Mouse (Mus musculus) limb, embryonic 15.5 days (tissue): ENCODE results near the gene 2310034C09Rik. TPM values are rescaled to one million over a fixed set of nuclear protein-coding genes. Genes with fewer than 3 reads are reported as not detected.
"Not testable (repeated sequence)": the region's sequence is repeated elsewhere in the genome, so short reads cannot be mapped to it uniquely, and the experiment has no call there.

ENCODE experiments used
- ATAC-seq: fragments of 200-750 bp; cut with Nextera tagmentation; 2 replicates; pipeline ENCODE4 v1.8.0; 2017; ENCODE audit warnings: low read depth, moderate TSS enrichment; ENCODE audit not compliant: insufficient number of reproducible peaks, low FRiP score, low TSS enrichment
- H3K27ac ChIP-seq: fragments of 300-500 bp; sonication (generic); 2 replicates; pipeline ENCODE4 v1.5.1; 2015; ENCODE audit warnings: moderate library complexity, mild to moderate bottlenecking, inconsistent platforms
- H3K27me3 ChIP-seq: fragments of 300-500 bp; sonication (generic); 2 replicates; pipeline ENCODE4 v1.6.1; 2015; ENCODE audit warnings: inconsistent platforms
- H3K36me3 ChIP-seq: fragments of 300-500 bp; sonication (generic); 2 replicates; pipeline ENCODE4 v1.6.1; 2015; ENCODE audit warnings: inconsistent platforms
- H3K4me1 ChIP-seq: fragments of 300-500 bp; sonication (generic); 2 replicates; pipeline ENCODE4 v1.6.1; 2015; ENCODE audit warnings: inconsistent platforms
- H3K4me2 ChIP-seq: fragments of 300-500 bp; sonication (generic); 2 replicates; pipeline ENCODE4 v1.6.1; 2015; ENCODE audit warnings: mild to moderate bottlenecking, inconsistent platforms
- H3K4me3 ChIP-seq: fragments of 300-500 bp; sonication (generic); 2 replicates; pipeline ENCODE4 v1.5.1; 2015; ENCODE audit warnings: mild to moderate bottlenecking, inconsistent platforms
- H3K9ac ChIP-seq: fragments of 300-500 bp; sonication (generic); 2 replicates; pipeline ENCODE4 v1.6.1; 2015; ENCODE audit warnings: inconsistent platforms
- H3K9me3 ChIP-seq: fragments of 300-500 bp; sonication (generic); 2 replicates; pipeline ENCODE4 v1.6.1; 2016; ENCODE audit warnings: inconsistent platforms
- WGBS: fragments of 180-500 bp; shearing (Covaris S2); methylation state at CpG from one replicate; pipeline ENCODE4 v1.1.7; 2015; 5-methylcytosine and 5-hydroxymethylcytosine counted together
- polyA plus RNA-seq: library from polyadenylated mRNA; unstranded; fragments of >200 nt; fragmentation: Nextera tagmentation; extraction: Ambion mirVana; gene quantifications from 2 replicates; pipeline ENCODE4 v1.2.1, GENCODE M21; 2015

2310034C09Rik gene
- polyA plus RNA-seq, result 91.4 and 110 TPM in 2 replicates

DNA sequence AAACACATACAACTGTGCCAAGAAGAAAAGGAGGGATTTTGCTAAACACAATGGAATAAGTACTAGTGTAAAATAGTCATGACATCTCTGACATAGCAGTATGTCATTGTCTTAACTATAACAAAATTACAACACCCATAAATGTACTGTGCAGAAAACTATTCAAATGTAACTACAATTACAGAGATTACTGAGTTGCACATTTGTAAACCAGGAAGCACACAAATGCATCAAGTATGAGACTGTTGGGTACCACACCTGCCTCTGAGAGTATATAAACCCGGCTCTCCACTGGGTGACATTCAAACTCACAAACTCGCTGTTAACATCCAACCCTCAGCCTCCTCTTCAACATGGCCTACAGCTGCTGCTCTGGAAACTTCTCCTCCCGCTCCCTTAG lies at the start of gene 2310034C09Rik:
2310034C09Rik (plus strand) TSS at position 301 of the 400 bp plus-strand sequence.
- whole genome bisulfite sequencing, result 86% methylated on average over 3 of the region's 3 CpGs

DNA sequence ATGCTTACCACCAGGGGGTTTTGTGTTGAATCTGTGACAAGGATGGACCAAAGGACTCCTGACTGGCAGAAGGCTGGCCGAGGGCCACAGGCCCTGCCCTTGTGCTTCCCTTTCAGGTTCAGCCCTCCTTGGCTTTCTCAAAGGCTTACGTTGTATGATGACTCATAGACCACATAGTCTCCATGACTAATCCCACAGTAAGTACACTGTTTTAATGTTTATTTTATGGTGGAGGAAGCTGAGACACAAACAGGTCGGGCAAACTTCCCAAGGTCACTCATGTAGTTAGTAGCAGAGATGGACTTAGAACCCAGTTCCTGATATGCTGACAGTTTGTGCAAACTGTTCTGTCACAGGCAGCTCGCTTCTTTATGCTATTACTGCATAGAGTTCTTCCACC lies 47.9 kb upstream of the 2310034C09Rik start:
- WGBS, result 74% methylated on average over 4 of the region's 4 CpGs
- Histone ChIP-seq H3K27me3 (no peaks in the 10 kb centered on the region), H3K27ac (no peak overlapping the region), H3K4me1 (no peaks in the 10 kb centered on the region), H3K9ac (no peak overlapping the region), H3K9me3 (no peaks in the 10 kb centered on the region), H3K36me3 (no peaks in the 10 kb centered on the region), H3K4me3 (no peak overlapping the region), H3K4me2 (no peak overlapping the region)
- no peak for ATAC-seq

More for the DNA sequence above, at the start of gene 2310034C09Rik:
- ATAC-seq, H3K36me3 ChIP-seq, H3K4me3 ChIP-seq, H3K27me3 ChIP-seq, H3K4me2 ChIP-seq, H3K9ac ChIP-seq, H3K9me3 ChIP-seq, H3K27ac ChIP-seq, H3K4me1 ChIP-seq: not testable (repeated sequence)

DNA sequence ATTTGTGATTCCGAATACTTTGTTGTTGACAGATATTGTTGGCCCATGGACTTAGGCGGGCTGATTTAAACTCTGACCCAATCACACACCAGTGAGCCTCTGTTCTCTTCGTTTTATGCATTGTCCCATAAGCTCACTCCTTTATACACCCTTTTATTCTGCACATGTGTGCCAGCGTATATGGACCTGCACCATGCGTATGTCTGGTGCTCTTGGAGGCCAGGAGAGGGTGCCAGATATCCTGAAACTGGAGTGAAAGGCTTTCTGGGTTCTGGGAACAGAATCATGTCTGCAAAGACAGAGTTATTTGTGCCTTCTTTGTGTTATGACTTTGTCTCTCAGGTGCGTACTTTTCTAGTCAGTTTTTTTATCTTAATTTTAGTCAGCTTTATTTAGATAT lies 47.4 kb upstream of the 2310034C09Rik start:
- Histone ChIP-seq H3K27ac (no peak overlapping the region), H3K4me2 (no peak overlapping the region), H3K27me3 (no peaks in the 10 kb centered on the region), H3K36me3 (no peaks in the 10 kb centered on the region), H3K4me3 (no peak overlapping the region), H3K9ac (no peak overlapping the region), H3K4me1 (no peaks in the 10 kb centered on the region), H3K9me3 (no peaks in the 10 kb centered on the region)
- WGBS, result 86% methylated on average over 6 of the region's 6 CpGs
- no peak for ATAC-seq

DNA sequence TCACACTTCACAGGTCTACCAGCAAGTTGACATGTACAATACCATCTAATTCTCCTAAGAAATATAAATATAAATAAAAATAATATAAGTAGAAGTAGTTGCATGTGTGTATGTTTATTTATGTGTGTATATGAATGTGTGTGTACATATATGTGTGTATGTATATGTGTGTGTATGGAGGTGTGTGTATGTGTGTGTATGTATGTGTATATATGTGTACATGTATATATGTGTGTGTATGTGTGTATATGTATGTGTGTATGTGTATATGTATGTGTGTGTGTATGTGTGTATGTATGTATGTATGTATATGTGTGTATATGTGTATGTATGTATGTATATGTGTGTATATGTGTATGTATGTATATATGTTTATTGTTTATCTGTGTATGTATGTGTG lies 42.1 kb upstream of the 2310034C09Rik start:
- Histone ChIP-seq H3K4me1 (no peaks in the 10 kb centered on the region), H3K27ac (no peak overlapping the region), H3K27me3 (no peaks in the 10 kb centered on the region), H3K4me2 (no peak overlapping the region), H3K9ac (no peak overlapping the region), H3K4me3 (no peak overlapping the region), H3K36me3 (no peaks in the 10 kb centered on the region), H3K9me3 (no peaks in the 10 kb centered on the region)
- ATAC-seq, result no peak

DNA sequence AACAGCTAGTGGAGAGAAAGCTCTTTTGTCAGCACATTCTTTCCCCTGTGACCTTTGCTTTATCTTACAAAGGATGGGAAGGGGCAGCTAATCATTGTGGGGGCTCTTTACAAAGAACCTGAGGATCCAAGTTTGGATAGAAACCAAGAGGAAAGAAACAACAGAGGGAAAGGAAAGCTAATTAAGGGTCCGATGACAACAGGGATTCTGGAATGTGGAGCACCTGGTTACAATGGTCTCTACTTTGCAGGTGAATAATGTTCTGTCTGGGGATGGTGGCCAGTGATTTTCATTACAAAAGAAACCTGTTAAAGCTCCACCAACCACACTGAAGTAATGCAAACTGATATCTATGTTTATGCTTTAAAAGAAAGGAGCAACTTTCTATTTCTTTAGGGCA lies 38.6 kb upstream of the 2310034C09Rik start:
- H3K27me3 ChIP-seq, result no peaks in the 10 kb centered on the region
- no peaks in the 10 kb centered on the region for H3K4me1 ChIP-seq
- no peaks in the 10 kb centered on the region for H3K9me3 ChIP-seq
- 31% methylated on average over 1 of the region's 1 CpGs for WGBS
- H3K9ac ChIP-seq, result no peak overlapping the region
- no peaks in the 10 kb centered on the region for H3K36me3 ChIP-seq
- no peak overlapping the region for H3K27ac ChIP-seq
- ATAC-seq, result no peak
- no peak overlapping the region for H3K4me2 ChIP-seq
- H3K4me3 ChIP-seq, result no peak overlapping the region

DNA sequence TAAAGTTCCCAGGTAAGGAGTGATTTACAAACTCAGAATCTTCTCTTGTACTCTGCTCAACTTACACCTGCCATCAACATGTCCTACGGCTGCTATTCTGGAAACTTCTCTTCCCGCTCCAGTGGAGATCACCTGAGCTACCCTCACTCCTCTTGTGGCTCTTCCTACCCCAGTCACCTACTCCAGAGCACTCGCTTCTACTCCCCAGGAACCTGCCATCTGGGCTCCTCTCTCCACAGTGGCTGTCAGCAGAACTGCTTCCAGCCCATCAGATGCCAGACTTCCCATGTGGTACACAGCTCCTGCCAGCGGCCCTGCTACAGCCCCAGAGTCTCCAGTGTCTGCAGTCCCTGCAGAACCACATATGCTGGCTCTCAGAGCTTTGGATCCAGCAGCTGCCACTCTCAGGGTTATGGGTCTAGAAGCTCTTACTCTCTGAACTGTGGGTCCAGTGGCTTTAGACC lies 29.8 kb upstream of the 2310034C09Rik start, which contains the start of gene Krtap13-1:
Krtap13-1 (plus strand) TSS at position 51 of the 464 bp plus-strand sequence.
- Histone ChIP-seq H3K9ac (no peak within 1 kb of the TSS), H3K4me3 (no peak within 1 kb of the TSS), H3K27ac (no peak within 1 kb of the TSS), H3K4me2 (no peak within 1 kb of the TSS), H3K4me1 (no peaks in the 10 kb centered on the region), H3K27me3 (no peaks in the 10 kb centered on the region), H3K36me3 (no peaks in the 10 kb centered on the region), H3K9me3 (no peaks in the 10 kb centered on the region)
- ATAC-seq, result no peak
- WGBS, result 72% methylated on average over 4 of the region's 4 CpGs

DNA sequence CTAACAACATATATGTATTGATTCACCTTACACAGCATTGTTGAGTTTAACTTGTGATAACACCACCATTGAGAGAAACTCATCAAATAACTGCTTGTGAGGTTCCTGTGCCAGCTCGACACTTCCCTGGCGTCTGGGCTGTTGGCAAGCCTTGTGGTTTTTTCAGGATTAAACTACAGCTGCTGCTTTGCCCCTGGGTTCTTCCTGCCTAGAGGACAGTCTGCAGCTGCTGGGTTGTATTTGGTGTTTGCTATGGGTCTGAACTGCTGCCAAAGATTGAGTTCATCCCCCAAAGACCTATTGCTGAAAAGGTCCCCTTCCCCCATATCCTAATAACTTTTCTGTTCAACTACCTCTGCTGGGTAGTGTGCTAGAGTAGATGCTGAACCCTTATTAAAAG lies 23.3 kb upstream of the 2310034C09Rik start:
- Histone ChIP-seq H3K9ac (no peak overlapping the region), H3K9me3 (no peaks in the 10 kb centered on the region), H3K4me2 (no peak overlapping the region), H3K27ac (no peak overlapping the region), H3K36me3 (no peaks in the 10 kb centered on the region), H3K4me3 (no peak overlapping the region), H3K4me1 (no peaks in the 10 kb centered on the region), H3K27me3 (no peaks in the 10 kb centered on the region)
- 30% methylated on average over 2 of the region's 2 CpGs for WGBS
- ATAC-seq, result peak; percentile 69; the same call in 1 of the 2 replicates

DNA sequence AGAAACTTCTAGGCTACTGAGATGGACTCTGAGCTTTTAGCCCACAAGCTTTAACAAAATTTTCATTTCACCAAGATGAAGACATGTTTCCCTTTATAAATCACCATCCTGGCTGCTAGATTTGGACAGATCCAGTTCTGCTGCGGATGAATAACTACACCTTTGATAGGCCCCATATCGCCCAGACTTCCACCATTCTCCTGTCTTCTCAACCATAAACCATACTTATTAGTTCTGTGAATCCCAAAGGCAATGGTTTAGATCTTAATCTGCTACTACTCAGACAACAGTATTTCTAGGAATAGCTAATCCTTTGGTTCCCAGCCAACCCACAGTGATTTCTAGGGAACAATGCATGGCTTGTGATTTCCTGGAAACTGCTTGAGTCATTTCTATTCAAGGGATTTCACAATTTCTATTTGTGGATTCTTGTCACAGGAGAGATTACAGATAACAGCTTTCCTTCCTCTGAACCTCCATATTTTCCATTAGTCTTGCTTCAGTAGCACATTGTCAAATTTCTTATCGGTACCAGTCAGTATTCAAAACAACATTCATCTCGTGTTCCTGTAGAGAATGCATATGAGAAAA lies 13.8 kb upstream of the 2310034C09Rik start:
- no peaks in the 10 kb centered on the region for H3K4me1 ChIP-seq
- WGBS, result 78% methylated on average over 4 of the region's 4 CpGs
- no peak overlapping the region for H3K9ac ChIP-seq
- H3K4me3 ChIP-seq, result no peak overlapping the region
- H3K27ac ChIP-seq, result no peak overlapping the region
- no peak overlapping the region for H3K4me2 ChIP-seq
- no peaks in the 10 kb centered on the region for H3K27me3 ChIP-seq
- H3K36me3 ChIP-seq, result no peaks in the 10 kb centered on the region
- ATAC-seq, result no peak
- no peaks in the 10 kb centered on the region for H3K9me3 ChIP-seq

DNA sequence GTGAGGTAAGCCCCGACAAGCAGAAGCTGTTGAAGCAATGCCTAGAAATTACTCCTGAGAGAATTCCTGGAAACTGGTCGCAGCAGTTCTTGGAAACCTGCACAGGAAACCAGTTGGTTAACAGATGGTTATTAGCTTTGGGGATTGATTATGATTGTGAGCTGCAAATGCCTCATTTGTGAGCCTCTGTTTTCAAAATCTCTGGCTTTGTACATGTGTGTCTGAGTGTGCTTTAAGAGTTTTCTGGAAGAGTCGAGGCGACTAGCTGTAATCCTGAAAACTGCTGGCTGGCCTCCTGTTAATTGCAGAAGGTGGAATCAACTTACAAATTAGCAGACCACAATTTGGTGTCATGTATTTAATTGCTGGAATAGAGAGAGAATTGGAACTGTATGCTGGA lies 10.7 kb upstream of the 2310034C09Rik start:
- Histone ChIP-seq H3K9me3 (no peaks in the 10 kb centered on the region), H3K36me3 (no peaks in the 10 kb centered on the region), H3K27ac (no peak overlapping the region), H3K4me1 (no peaks in the 10 kb centered on the region), H3K4me3 (no peak overlapping the region), H3K27me3 (no peaks in the 10 kb centered on the region), H3K4me2 (no peak overlapping the region), H3K9ac (no peak overlapping the region)
- 22% methylated on average over 4 of the region's 4 CpGs for WGBS
- ATAC-seq, result no peak

DNA sequence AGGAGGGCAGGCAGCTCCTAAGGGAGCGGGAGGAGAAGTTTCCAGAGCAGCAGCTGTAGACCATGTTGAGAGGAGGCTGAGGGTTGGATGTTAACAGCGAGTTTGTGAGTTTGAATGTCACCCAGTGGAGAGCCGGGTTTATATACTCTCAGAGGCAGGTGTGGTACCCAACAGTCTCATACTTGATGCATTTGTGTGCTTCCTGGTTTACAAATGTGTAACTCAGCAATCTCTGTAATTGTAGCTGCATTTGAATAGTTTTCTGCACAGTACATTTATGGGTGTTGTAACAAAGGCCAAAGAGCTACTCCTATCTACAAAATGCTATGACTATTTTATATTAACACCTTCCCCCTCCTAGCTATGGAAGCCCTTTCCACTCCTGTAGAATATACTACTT lies 7.1 kb upstream of the 2310034C09Rik start, which contains the start of gene Krtap13:
Krtap13 (minus strand) TSS at position 101 of the 400 bp plus-strand sequence.
- 85% methylated on average over 3 of the region's 3 CpGs for WGBS
- not testable (repeated sequence) for H3K4me3 ChIP-seq

DNA sequence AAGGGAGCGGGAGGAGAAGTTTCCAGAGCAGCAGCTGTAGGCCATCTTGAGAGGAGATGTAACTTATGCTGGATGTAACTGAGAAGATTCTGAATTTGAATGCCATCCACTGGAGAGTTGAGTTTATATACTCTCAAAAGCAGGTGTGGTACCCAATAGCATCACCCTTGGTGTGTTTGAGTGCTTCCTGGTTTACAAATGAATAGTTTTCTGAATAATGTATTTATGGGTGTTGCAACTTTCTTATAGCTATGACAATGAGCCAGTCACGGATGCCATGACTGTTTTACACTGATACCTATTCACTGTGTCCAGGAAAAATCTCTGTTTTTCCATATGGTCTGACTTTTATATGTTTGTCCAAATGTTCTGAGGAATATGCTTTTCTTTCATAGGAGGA lies 15.5 kb downstream of the 2310034C09Rik start, which contains the start of gene 2310057N15Rik:
2310057N15Rik (minus strand) TSS at position 101 of the 400 bp plus-strand sequence.
- no peaks in the 10 kb centered on the region for H3K9me3 ChIP-seq
- 92% methylated on average over 2 of the region's 2 CpGs for WGBS
- no peaks in the 10 kb centered on the region for H3K36me3 ChIP-seq
- no peak for ATAC-seq
- no peaks in the 10 kb centered on the region for H3K27me3 ChIP-seq
- H3K9ac ChIP-seq, result no peak within 1 kb of the TSS
- H3K27ac ChIP-seq, result no peak within 1 kb of the TSS
- H3K4me3 ChIP-seq, result no peak within 1 kb of the TSS
- no peak within 1 kb of the TSS for H3K4me2 ChIP-seq
- H3K4me1 ChIP-seq, result no peaks in the 10 kb centered on the region

More for the DNA sequence above, 7.1 kb upstream of the 2310034C09Rik start, which contains the start of gene Krtap13:
- H3K36me3 ChIP-seq, H3K27ac ChIP-seq, H3K4me1 ChIP-seq, H3K9ac ChIP-seq, H3K27me3 ChIP-seq, H3K4me2 ChIP-seq, ATAC-seq, H3K9me3 ChIP-seq: not testable (repeated sequence)

DNA sequence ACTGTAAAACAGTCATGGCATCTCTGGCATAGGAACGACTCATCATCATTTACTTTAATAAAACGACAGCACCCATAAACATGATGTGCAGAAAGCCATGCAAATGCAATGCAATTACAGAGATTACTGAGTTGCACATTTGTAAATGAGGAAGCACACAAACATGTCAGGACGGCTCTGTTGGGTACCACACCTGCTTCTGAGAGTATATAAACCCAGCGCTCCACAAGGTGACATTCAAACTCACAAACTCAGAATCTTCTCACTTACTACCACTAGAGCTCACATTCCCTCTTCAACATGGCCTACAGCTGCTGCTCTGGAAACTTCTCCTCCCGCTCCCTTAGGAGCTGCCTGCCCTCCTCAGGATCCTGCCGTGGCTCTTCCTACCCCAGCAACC lies 18.9 kb downstream of the 2310034C09Rik start, which contains the start of gene Gm5965:
Gm5965 (plus strand) TSS at position 301 of the 400 bp plus-strand sequence.
- H3K4me3 ChIP-seq, result no peak within 1 kb of the TSS
- WGBS, result 85% methylated on average over 6 of the region's 6 CpGs
- no peak for ATAC-seq

More for the DNA sequence above, 18.9 kb downstream of the 2310034C09Rik start, which contains the start of gene Gm5965:
- Histone ChIP-seq H3K9me3 (no peaks in the 10 kb centered on the region), H3K9ac (no peak within 1 kb of the TSS), H3K36me3 (no peaks in the 10 kb centered on the region), H3K27me3 (no peaks in the 10 kb centered on the region), H3K27ac (no peak within 1 kb of the TSS), H3K4me2 (no peak within 1 kb of the TSS), H3K4me1 (no peaks in the 10 kb centered on the region)
